Mouse (Mus musculus) neural tube, embryonic 11.5 days (tissue): ENCODE data around the gene Lbx1. TPM values are rescaled to one million over a fixed set of nuclear protein-coding genes. Genes with fewer than 3 reads are reported as not detected.

Experiments
- ATAC-seq: fragments of 200-750 bp; cut with Nextera tagmentation; 2 replicates; pipeline ENCODE4 v1.8.0; 2017; ENCODE audit warnings: moderate number of reproducible peaks, mild to moderate bottlenecking, moderate TSS enrichment, moderate library complexity; ENCODE audit not compliant: insufficient read depth, low FRiP score, low TSS enrichment
- DNase-seq: peaks from one replicate; pipeline ENCODE4 v3.0.0-alpha.2; 2015; ENCODE audit warnings: low spot score
- H3K27ac ChIP-seq: fragments of 300-500 bp; sonication (generic); 2 replicates; pipeline ENCODE4 v1.5.1; 2014; ENCODE audit warnings: low read depth, mild to moderate bottlenecking, low read length
- H3K27me3 ChIP-seq: fragments of 300-500 bp; sonication (generic); 2 replicates; pipeline ENCODE4 v1.6.1; 2014; ENCODE audit warnings: mild to moderate bottlenecking, low read length, mixed read lengths; ENCODE audit not compliant: control insufficient read depth, insufficient read depth
- H3K36me3 ChIP-seq: fragments of 300-500 bp; sonication (generic); 2 replicates; pipeline ENCODE4 v1.6.1; 2014; ENCODE audit warnings: mild to moderate bottlenecking, low read length, moderate library complexity, mixed read lengths; ENCODE audit not compliant: control insufficient read depth, insufficient read depth
- H3K4me1 ChIP-seq: fragments of 300-500 bp; sonication (generic); 2 replicates; pipeline ENCODE4 v1.6.1; 2014; ENCODE audit warnings: low read length, mixed read lengths; ENCODE audit not compliant: control insufficient read depth, insufficient read depth
- H3K4me2 ChIP-seq: fragments of 300-500 bp; sonication (generic); 2 replicates; pipeline ENCODE4 v1.6.1; 2014; ENCODE audit warnings: low read depth, mild to moderate bottlenecking, moderate library complexity
- H3K4me3 ChIP-seq: fragments of 300-500 bp; sonication (generic); 2 replicates; pipeline ENCODE4 v1.5.1; 2014; ENCODE audit warnings: low read depth, low read length
- H3K9ac ChIP-seq: fragments of 300-500 bp; sonication (generic); 2 replicates; pipeline ENCODE4 v1.6.1; 2014; ENCODE audit warnings: mild to moderate bottlenecking, low read length
- H3K9me3 ChIP-seq: fragments of 300-500 bp; sonication (generic); 2 replicates; pipeline ENCODE4 v1.6.1; 2016; ENCODE audit warnings: low read length; ENCODE audit not compliant: control insufficient read depth
- WGBS: fragments of 180-500 bp; shearing (Covaris S2); extraction: QIAGEN DNeasy Blood & Tissue Kit; methylation state at CpG from one replicate; pipeline ENCODE4 v1.1.7; 2014; 5-methylcytosine and 5-hydroxymethylcytosine counted together
- polyA plus RNA-seq: library from polyadenylated mRNA; unstranded; fragments of >200 nt; fragmentation: Nextera tagmentation; extraction: Ambion mirVana; gene quantifications from 2 replicates; pipeline ENCODE4 v1.2.1, GENCODE M21; 2014

Lbx1 gene
- polyA plus RNA-seq, 1 experiment from 2014 or later: 7.7 TPM

- WGBS: under 1% methylated on average over 44 of the region's 44 CpGs
- H3K36me3 ChIP-seq: no peaks in the 10 kb centered on the region
- H3K9ac ChIP-seq: peak overlapping the region; percentile 47
- H3K27ac ChIP-seq: peak overlapping the region; percentile 84
- peak overlapping the region; percentile 44 for H3K4me3 ChIP-seq
- DNase-seq (peak; percentile 87), ATAC-seq (peak; percentile 79)
- peaks cover 96% of the 10 kb centered on the region for H3K27me3 ChIP-seq
- peaks cover 19% of the 10 kb centered on the region for H3K4me1 ChIP-seq
- no peaks in the 10 kb centered on the region for H3K9me3 ChIP-seq
- H3K4me2 ChIP-seq: peak overlapping the region; percentile 39
Measured at GRCm38 (mm10) chr19:45231383-45232035, 4.1 kb downstream of the Lbx1 start.

- Histone ChIP-seq H3K36me3 (no peaks in the 10 kb centered on the region), H3K27ac (peak overlapping the region; percentile 84), H3K9ac (no peak overlapping the region; the same call in 1 of the 2 replicates), H3K4me3 (peak overlapping the region; percentile 44), H3K4me1 (peaks cover 19% of the 10 kb centered on the region), H3K9me3 (no peaks in the 10 kb centered on the region), H3K27me3 (peaks cover 96% of the 10 kb centered on the region), H3K4me2 (peak overlapping the region; percentile 39)
- WGBS: 0% methylated on average over 41 of the region's 51 CpGs
- peak; percentile 82 for DNase-seq
- peak; percentile 73 for ATAC-seq
Measured at GRCm38 (mm10) chr19:45230848-45231382, 4.7 kb downstream of the Lbx1 start.

DNA sequence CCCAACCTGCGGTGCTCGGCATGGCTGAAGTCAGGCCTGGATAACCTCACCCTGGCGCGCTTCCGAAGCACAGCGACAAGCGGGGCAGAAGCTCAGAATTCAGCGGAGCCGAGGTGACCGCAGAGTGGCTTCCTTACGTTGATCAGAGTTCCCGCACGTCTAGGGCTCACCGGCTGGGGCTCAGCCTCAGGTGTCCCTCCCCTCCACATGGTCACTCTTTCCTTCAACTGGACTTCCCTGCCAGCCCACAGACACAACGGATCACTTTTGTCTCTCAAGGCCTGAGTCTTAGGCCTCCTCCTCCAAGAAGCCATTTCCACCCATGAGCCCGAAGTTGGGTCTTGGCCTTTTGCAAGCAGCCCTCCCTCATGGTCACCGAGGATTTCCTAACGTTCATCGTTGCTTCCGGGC, 5.4 kb downstream of the Lbx1 start:
- no peak overlapping the region for H3K4me3 ChIP-seq
- H3K9ac ChIP-seq: no peak overlapping the region
- H3K27me3 ChIP-seq: peaks cover 96% of the 10 kb centered on the region
- H3K4me1 ChIP-seq: peaks cover 19% of the 10 kb centered on the region
- WGBS: under 1% methylated on average over 20 of the region's 20 CpGs
- no peak overlapping the region; the same call in 1 of the 2 replicates for H3K27ac ChIP-seq
- no peaks in the 10 kb centered on the region for H3K9me3 ChIP-seq
- no peak overlapping the region for H3K4me2 ChIP-seq
- H3K36me3 ChIP-seq: no peaks in the 10 kb centered on the region
- ATAC-seq (no peak), DNase-seq (peak; percentile 56)

DNA sequence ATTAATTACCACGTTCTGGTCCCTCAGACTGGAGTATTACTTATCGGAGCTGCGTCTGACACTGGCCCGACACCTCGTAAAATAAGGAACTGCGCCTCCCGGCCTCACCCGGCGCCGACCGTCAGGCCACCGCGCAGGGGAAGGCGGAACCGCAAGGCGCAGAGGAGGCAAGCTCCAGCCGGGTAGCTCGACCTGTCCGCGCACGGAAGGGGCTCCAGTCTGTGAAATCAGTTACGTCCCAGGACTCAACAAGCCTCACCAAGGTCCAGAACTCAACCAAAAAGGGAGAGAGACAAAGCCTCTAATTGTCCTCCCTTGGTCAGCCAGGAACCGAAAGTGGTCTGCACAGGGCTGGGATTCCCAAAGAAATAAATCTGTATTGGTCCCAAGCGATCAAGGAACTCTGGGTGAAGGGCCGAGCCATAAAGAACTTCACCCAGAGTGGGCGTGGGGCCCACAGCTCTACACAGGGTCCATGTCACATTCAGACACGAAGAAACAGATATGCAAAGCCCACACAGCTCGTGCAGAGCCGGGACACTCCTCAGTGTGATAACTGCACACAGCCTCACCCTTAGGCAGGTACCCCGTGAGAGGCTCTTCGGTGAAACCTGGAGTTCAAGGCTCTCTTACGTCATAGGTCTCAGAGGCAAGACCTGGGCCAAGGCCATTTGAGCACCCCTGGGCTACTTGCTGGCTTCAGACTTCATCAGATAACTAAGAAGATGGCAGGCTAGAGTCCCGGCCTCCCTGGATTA, 6.1 kb downstream of the Lbx1 start:
- peaks cover 96% of the 10 kb centered on the region for H3K27me3 ChIP-seq
- no peak for ATAC-seq
- no peak overlapping the region for H3K9ac ChIP-seq
- no peak overlapping the region for H3K27ac ChIP-seq
- no peaks in the 10 kb centered on the region for H3K9me3 ChIP-seq
- no peak overlapping the region for H3K4me3 ChIP-seq
- no peaks in the 10 kb centered on the region for H3K36me3 ChIP-seq
- no peak for DNase-seq
- 1% methylated on average over 33 of the region's 33 CpGs for WGBS
- H3K4me1 ChIP-seq: peaks cover 19% of the 10 kb centered on the region
- peak overlapping the region; percentile 1 for H3K4me2 ChIP-seq

GRCm38 (mm10) chr19:45228781-45229180, 6.8 kb downstream of the Lbx1 start:
- Histone ChIP-seq H3K4me3 (0 out of 2 replicates have a peak overlapping the region, but pooled peaks have one; percentile 8), H3K27me3 (peaks cover 96% of the 10 kb centered on the region), H3K9ac (no peak overlapping the region), H3K36me3 (no peaks in the 10 kb centered on the region), H3K4me1 (peaks cover 24% of the 10 kb centered on the region), H3K27ac (no peak overlapping the region), H3K4me2 (peak overlapping the region; percentile 1), H3K9me3 (no peaks in the 10 kb centered on the region)
- ATAC-seq (no peak), DNase-seq (no peak)
- WGBS: 4% methylated on average over 4 of the region's 4 CpGs

DNA sequence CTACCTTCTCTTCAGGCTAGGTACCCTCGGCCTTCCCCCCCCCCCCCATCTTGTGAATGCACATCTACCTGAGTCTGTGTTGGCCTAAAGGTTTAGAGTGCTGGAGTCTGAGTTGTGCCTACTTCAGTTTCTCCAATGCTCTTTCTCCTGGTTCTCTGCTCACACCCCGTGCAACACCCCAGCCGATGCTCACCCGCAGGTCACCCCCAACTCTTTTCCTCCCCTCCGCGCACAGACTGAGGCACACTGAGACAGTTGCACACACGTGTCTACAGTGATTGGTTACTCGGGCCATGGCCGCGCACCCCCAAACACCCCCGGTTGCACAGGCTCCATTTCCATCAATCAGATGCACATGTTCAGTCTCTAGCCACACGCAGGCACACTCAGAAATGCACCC, 7.5 kb downstream of the Lbx1 start:
- no peak overlapping the region for H3K4me3 ChIP-seq
- no peak overlapping the region for H3K9ac ChIP-seq
- H3K36me3 ChIP-seq: no peaks in the 10 kb centered on the region
- no peak overlapping the region for H3K4me2 ChIP-seq
- peaks cover 97% of the 10 kb centered on the region for H3K27me3 ChIP-seq
- H3K27ac ChIP-seq: no peak overlapping the region
- no peaks in the 10 kb centered on the region for H3K9me3 ChIP-seq
- no peak for DNase-seq
- 3% methylated on average over 11 of the region's 12 CpGs for WGBS
- no peak for ATAC-seq
- H3K4me1 ChIP-seq: peaks cover 24% of the 10 kb centered on the region

DNA sequence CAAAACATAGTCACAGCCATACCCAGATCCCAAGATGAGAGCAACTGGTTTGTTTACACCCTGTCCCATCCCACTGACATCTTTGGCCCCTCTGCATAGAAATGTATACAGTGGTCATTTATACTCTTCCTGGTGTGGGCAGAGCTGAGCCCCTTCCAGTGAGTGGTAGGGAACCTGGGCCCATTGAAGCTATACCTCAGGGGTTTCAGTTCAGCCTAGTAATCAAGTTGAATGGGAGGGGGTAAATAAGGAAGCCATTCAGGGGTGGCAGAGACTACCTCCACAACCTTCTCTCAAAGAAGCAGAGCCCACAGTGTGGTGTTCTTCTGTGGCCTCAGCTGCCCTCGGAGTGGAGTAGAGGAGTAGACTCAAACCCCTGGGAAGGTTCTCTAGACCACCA, 7.9 kb downstream of the Lbx1 start:
- H3K27ac ChIP-seq: no peak overlapping the region
- 0% methylated on average over 1 of the region's 1 CpGs for WGBS
- H3K4me1 ChIP-seq: peaks cover 24% of the 10 kb centered on the region
- DNase-seq: no peak
- no peaks in the 10 kb centered on the region for H3K9me3 ChIP-seq
- peaks cover 97% of the 10 kb centered on the region for H3K27me3 ChIP-seq
- no peak for ATAC-seq
- H3K36me3 ChIP-seq: no peaks in the 10 kb centered on the region
- H3K4me2 ChIP-seq: no peak overlapping the region
- H3K4me3 ChIP-seq: no peak overlapping the region
- H3K9ac ChIP-seq: no peak overlapping the region

- no peak overlapping the region for H3K4me3 ChIP-seq
- DNase-seq (no peak), ATAC-seq (no peak)
- no peaks in the 10 kb centered on the region for H3K36me3 ChIP-seq
- H3K27me3 ChIP-seq: peaks cover 97% of the 10 kb centered on the region
- H3K27ac ChIP-seq: no peak overlapping the region
- peaks cover 21% of the 10 kb centered on the region for H3K4me1 ChIP-seq
- WGBS: 0% methylated on average over 3 of the region's 3 CpGs
- H3K9ac ChIP-seq: no peak overlapping the region
- H3K4me2 ChIP-seq: no peak overlapping the region
- no peaks in the 10 kb centered on the region for H3K9me3 ChIP-seq
Measured at GRCm38 (mm10) chr19:45227049-45227448, 8.6 kb downstream of the Lbx1 start.
